Mouse (Mus musculus): ENCODE results near the gene Rnf220. TPM values are rescaled to one million over a fixed set of nuclear protein-coding genes. Genes with fewer than 3 reads are reported as not detected.

The Rnf220 gene
- total RNA-seq, 4 experiments from 2014 or later, result 202 to 206 (median 204) TPM

- DNase-seq (ENCODE audit: low spot score in 2 of 2), result no peak
Measured at GRCm38 (mm10) chr4:117231208-117231607, 265.6 kb downstream of the Rnf220 start.

GRCm38 (mm10) chr4:117230331-117230730 is 266.5 kb downstream of the Rnf220 start:
- DNase-seq (ENCODE audit: low spot score in 2 of 2), result no peak

GRCm38 (mm10) chr4:117229590-117229989 is 267.3 kb downstream of the Rnf220 start:
- no peak for DNase-seq (ENCODE audit: low spot score in 2 of 2)

GRCm38 (mm10) chr4:117225250-117225649 is 271.6 kb downstream of the Rnf220 start:
- DNase-seq (ENCODE audit: low spot score in 2 of 2), result no peak

- no peak for DNase-seq (ENCODE audit: low spot score in 2 of 2)
Measured at GRCm38 (mm10) chr4:117224122-117224521, 272.7 kb downstream of the Rnf220 start.

GRCm38 (mm10) chr4:117223001-117223400 is 273.9 kb downstream of the Rnf220 start:
- DNase-seq (ENCODE audit: low spot score in 2 of 2), result no peak

GRCm38 (mm10) chr4:117221836-117222235 is 275.0 kb downstream of the Rnf220 start:
- no peak for DNase-seq (ENCODE audit: low spot score in 2 of 2)

Other genes with a start within 250 kb of the Rnf220 start
- gene Tmem53, start 245.1 kb downstream of the Rnf220 start, total RNA-seq (2022), result 1 to 10 TPM; 5.4 to 6.8 (median 6.1) TPM
- under 1 TPM; 0.32 to 0.91 (median 0.43) TPM for gene Armh1, start 244.9 kb downstream of the Rnf220 start, total RNA-seq (2022)
- gene Eri3, start 53.3 kb upstream of the Rnf220 start, total RNA-seq (2022), result 100 to 1,000 TPM; 212 to 232 (median 224) TPM
- gene Dmap1, start 185.2 kb upstream of the Rnf220 start, total RNA-seq (2022), result 10 to 100 TPM; 39.4 to 44.3 (median 41.7) TPM
- gene Gm12845, start 227.4 kb upstream of the Rnf220 start, total RNA-seq (2022), result not detected